In genomic region chr3:33075696-33076095, GRCm38 (mm10) we compare ENCODE assay signal across 13 mouse cellular contexts.
"Had no signal": no experiment of that assay in that cellular context is flagged by ENCODE, and none has a peak within 500 bp of the region (broad histone marks: within the 10 kb centered on the region; RNA-seq: fewer than 3 reads in every experiment).

No protein-coding gene starts in this region.

- DNase-seq: kidney, adult 9 months; kidney, postnatal 36 days; lung, postnatal 14 days; thymus, postnatal 4 days had no signal

- H3K27ac ChIP-seq: kidney, postnatal 0 days; limb, embryonic 15.5 days; liver, embryonic 12.5 days; lung, embryonic 15.5 days; macrophage; midbrain, embryonic 12.5 days; neural tube, embryonic 12.5 days; stomach, postnatal 0 days had no signal

- H3K4me3 ChIP-seq: limb, embryonic 15.5 days; liver, embryonic 12.5 days; lung, embryonic 15.5 days; megakaryocyte, embryonic 14.5 days; midbrain, embryonic 12.5 days; neural tube, embryonic 12.5 days had no signal
